Mouse (Mus musculus): ENCODE results near the gene Gdpgp1. TPM values are rescaled to one million over a fixed set of nuclear protein-coding genes. Genes with fewer than 3 reads are reported as not detected.

Gdpgp1 gene
- polyA plus RNA-seq, 1 experiment from 2014 or later: 4.6 TPM

DNA sequence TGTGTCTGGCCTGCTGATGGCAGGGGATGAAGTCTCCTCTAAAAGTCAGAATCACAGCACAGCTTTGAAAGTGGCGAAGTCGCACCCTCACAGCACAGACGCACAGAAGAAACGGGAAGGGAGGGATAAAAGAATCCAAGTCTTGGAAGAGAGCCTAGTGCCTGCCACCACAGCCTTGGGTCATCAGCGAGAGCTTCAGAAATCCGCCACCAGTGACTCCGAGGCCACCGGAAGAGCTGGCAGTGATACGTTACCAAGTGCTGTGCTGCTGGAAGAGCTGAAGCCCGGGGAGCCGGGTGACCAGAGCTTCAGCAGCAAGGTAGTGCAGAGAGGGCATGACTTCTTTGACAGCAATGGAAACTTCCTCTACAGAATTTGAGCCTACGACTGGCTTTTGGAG lies 31.9 kb downstream of the Gdpgp1 start:
- H3K9ac ChIP-seq (ENCODE audit: low read length): no peak overlapping the region
- no peak for ATAC-seq (ENCODE audit: insufficient number of reproducible peaks, low FRiP score, low TSS enrichment, low read depth)
- WGBS: 94% methylated on average over 12 of the region's 12 CpGs

DNA sequence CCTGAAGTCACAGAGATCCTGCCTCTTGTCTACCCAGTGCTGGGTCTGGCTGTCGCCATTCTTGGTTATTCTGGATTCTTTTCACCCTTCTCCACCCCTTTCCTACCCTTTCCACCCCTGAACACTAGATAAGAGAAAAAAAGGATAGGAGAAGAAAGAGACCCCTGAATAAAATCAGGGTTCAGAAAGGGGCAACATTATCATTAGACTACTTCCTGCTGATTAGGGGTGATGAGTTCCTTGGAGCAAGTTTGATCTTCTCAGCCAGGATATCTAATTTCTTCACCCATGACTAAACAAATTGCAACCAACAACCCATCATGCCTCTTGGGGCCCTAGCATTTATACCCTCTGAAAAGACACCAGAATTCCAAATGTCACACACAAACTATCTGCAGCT lies 35.1 kb downstream of the Gdpgp1 start:
- DNase-seq (ENCODE audit: low spot score) (no peak), ATAC-seq (ENCODE audit: insufficient number of reproducible peaks, low FRiP score, low TSS enrichment, low read depth) (no peak)
- H3K36me3 ChIP-seq (ENCODE audit: control insufficient read depth, insufficient read depth, low read length): peaks cover 6% of the 10 kb centered on the region
- H3K9me3 ChIP-seq (ENCODE audit: control insufficient read depth, low read length): no peaks in the 10 kb centered on the region
- no peak overlapping the region for H3K9ac ChIP-seq (ENCODE audit: low read length)
- peaks cover 9% of the 10 kb centered on the region for H3K4me1 ChIP-seq (ENCODE audit: control insufficient read depth, insufficient read depth, low read length)
- H3K4me3 ChIP-seq (ENCODE audit: low read depth, low read length): no peak overlapping the region
- H3K27ac ChIP-seq (replicated peaks; ENCODE audit: low read depth, low read length): no peak overlapping the region
- H3K4me2 ChIP-seq (ENCODE audit: low read depth, severe bottlenecking): no peak overlapping the region
- WGBS: 72% methylated on average over 1 of the region's 1 CpGs
- no peaks in the 10 kb centered on the region for H3K27me3 ChIP-seq (ENCODE audit: control insufficient read depth, insufficient read depth, low read length)

More for the DNA sequence above, 31.9 kb downstream of the Gdpgp1 start:
- H3K4me3 ChIP-seq (ENCODE audit: low read depth, low read length): no peak overlapping the region
- H3K4me2 ChIP-seq (ENCODE audit: low read depth, severe bottlenecking): no peak overlapping the region
- H3K27ac ChIP-seq (replicated peaks; ENCODE audit: low read depth, low read length): no peak overlapping the region
- peaks cover 7% of the 10 kb centered on the region; the same call in 1 of the 2 replicates for H3K4me1 ChIP-seq (ENCODE audit: control insufficient read depth, insufficient read depth, low read length)
- no peak for DNase-seq (ENCODE audit: low spot score)
- H3K27me3 ChIP-seq (ENCODE audit: control insufficient read depth, insufficient read depth, low read length): no peaks in the 10 kb centered on the region
- H3K9me3 ChIP-seq (ENCODE audit: control insufficient read depth, low read length): no peaks in the 10 kb centered on the region
- H3K36me3 ChIP-seq (ENCODE audit: control insufficient read depth, insufficient read depth, low read length): peaks cover 6% of the 10 kb centered on the region

DNA sequence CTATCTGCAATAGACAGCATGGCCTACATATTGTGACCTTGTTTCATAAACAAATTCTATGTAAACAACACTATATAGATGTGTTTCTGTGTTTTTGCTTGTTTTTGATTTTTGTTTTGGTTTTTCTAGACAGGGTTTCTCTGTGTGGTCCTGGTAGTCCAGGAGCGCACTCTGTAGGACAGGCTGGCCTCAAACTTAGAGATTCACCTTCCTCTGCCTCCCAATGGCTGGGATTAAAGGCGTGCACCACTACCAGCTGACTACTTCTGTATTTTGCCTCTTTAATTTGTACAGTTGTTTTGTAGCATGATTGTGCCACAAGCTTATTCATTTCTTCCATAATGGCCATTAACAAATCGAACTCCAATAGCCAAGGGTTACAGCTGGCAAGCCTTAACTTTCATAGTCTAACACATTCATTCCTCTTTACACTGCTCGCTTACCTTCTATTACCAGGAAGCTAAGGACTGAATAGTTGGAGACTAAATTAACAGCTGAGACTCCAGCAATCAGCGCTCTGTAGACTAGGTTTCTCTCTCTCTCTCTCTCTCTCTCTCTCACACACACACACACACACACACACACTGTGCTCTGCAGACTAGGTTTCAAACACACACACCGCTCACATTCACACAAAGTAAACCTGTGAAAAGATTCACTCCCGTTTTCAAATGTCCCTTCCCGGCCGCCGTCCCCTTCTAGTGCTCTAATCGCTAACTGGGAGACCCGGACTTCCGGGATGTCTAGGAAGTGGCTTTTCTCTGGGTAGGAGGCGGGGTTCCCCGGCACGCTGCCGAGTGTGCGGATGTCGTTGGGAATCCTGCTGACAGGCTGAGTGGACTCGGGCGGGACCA lies 36.5 kb downstream of the Gdpgp1 start, which contains the start of gene Vps33b:
Vps33b (plus strand) TSS at position 753 of the 854 bp plus-strand sequence.
- peaks cover 9% of the 10 kb centered on the region for H3K4me1 ChIP-seq (ENCODE audit: control insufficient read depth, insufficient read depth, low read length)
- peak within 1 kb of the TSS; percentile 75 for H3K4me3 ChIP-seq (ENCODE audit: low read depth, low read length)
- H3K9ac ChIP-seq (ENCODE audit: low read length): peak within 1 kb of the TSS; percentile 81
- H3K27me3 ChIP-seq (ENCODE audit: control insufficient read depth, insufficient read depth, low read length): no peaks in the 10 kb centered on the region
- peak; percentile 62; the same call in 1 of the 2 replicates for ATAC-seq (ENCODE audit: insufficient number of reproducible peaks, low FRiP score, low TSS enrichment, low read depth)
- 6% methylated on average over 21 of the region's 21 CpGs for WGBS
- peaks cover 10% of the 10 kb centered on the region for H3K36me3 ChIP-seq (ENCODE audit: control insufficient read depth, insufficient read depth, low read length)
- peak; percentile 95 for DNase-seq (ENCODE audit: low spot score)
- H3K9me3 ChIP-seq (ENCODE audit: control insufficient read depth, low read length): no peaks in the 10 kb centered on the region; the same call in 1 of the 2 replicates
- H3K4me2 ChIP-seq (ENCODE audit: low read depth, severe bottlenecking): peak within 1 kb of the TSS; percentile 94
- H3K27ac ChIP-seq (replicated peaks; ENCODE audit: low read depth, low read length): no peak within 1 kb of the TSS

DNA sequence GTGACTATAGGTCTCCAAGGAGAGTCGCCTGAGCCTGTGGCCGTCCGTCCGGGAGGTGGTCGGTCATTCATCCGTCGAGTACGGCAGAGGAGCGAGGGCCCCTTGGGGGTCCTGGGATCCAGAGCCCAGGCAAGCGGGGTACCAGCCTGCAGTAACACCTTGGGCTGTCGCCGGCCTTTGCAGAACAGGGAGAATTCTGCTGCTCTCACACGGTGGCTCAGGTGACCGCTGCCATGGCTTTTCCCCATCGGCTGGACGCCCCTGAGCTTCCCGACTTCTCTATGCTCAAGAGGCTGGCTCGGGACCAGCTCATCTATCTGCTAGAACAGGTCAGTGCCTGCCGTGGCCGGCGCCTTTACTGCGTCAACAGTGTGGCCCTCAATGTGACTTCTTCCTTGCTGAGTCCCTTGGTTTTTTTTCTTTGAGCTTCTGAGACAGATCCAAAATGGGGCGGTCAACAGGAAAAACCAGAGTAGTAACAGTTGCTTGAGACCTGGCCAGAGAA lies 37.1 kb downstream of the Gdpgp1 start:
- peaks cover 10% of the 10 kb centered on the region for H3K36me3 ChIP-seq (ENCODE audit: control insufficient read depth, insufficient read depth, low read length)
- H3K4me2 ChIP-seq (ENCODE audit: low read depth, severe bottlenecking): peak overlapping the region; percentile 94
- peaks cover 9% of the 10 kb centered on the region for H3K4me1 ChIP-seq (ENCODE audit: control insufficient read depth, insufficient read depth, low read length)
- ATAC-seq (ENCODE audit: insufficient number of reproducible peaks, low FRiP score, low TSS enrichment, low read depth): no peak
- H3K27me3 ChIP-seq (ENCODE audit: control insufficient read depth, insufficient read depth, low read length): no peaks in the 10 kb centered on the region
- peak overlapping the region; percentile 75 for H3K4me3 ChIP-seq (ENCODE audit: low read depth, low read length)
- no peak for DNase-seq (ENCODE audit: low spot score)
- peaks cover 5% of the 10 kb centered on the region; the same call in 1 of the 2 replicates for H3K9me3 ChIP-seq (ENCODE audit: control insufficient read depth, low read length)
- H3K27ac ChIP-seq (replicated peaks; ENCODE audit: low read depth, low read length): no peak overlapping the region
- peak overlapping the region; percentile 81 for H3K9ac ChIP-seq (ENCODE audit: low read length)
- WGBS: 1% methylated on average over 23 of the region's 23 CpGs

DNA sequence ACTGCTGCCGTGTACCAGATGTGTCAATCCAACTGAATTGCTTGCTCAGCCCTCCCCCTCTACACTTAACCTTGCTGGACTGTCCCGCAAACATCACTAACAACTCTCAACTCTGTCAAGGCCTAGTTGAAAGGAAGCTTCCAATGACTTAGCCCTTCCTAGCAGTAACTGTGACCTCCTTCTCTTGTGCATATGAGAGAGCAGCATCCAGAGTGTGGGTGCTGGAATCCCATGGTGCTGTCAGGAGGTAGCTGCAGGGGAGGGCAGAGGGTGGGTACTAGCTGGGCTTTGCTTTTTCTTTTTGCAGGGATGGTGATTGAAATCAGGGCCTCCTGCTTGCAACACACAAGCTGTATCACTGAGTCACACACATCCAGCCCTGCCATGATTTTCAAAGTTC lies 40.8 kb downstream of the Gdpgp1 start:
- ATAC-seq (ENCODE audit: insufficient number of reproducible peaks, low FRiP score, low TSS enrichment, low read depth) (no peak), DNase-seq (ENCODE audit: low spot score) (no peak)
- Histone ChIP-seq H3K4me3 (ENCODE audit: low read depth, low read length) (no peak overlapping the region), H3K27me3 (ENCODE audit: control insufficient read depth, insufficient read depth, low read length) (no peaks in the 10 kb centered on the region), H3K9me3 (ENCODE audit: control insufficient read depth, low read length) (peaks cover 9% of the 10 kb centered on the region; the same call in 1 of the 2 replicates), H3K4me1 (ENCODE audit: control insufficient read depth, insufficient read depth, low read length) (peaks cover 9% of the 10 kb centered on the region), H3K4me2 (ENCODE audit: low read depth, severe bottlenecking) (no peak overlapping the region), H3K27ac (replicated peaks; ENCODE audit: low read depth, low read length) (no peak overlapping the region), H3K9ac (ENCODE audit: low read length) (no peak overlapping the region), H3K36me3 (ENCODE audit: control insufficient read depth, insufficient read depth, low read length) (peaks cover 20% of the 10 kb centered on the region)
- 86% methylated on average over 2 of the region's 2 CpGs for WGBS

GRCm38 (mm10) chr7:80276374-80276773 lies 43.7 kb downstream of the Gdpgp1 start:
- no peak for DNase-seq (ENCODE audit: low spot score)
- no peak overlapping the region for H3K4me3 ChIP-seq (ENCODE audit: low read depth, low read length)
- no peak overlapping the region for H3K4me2 ChIP-seq (ENCODE audit: low read depth, severe bottlenecking)
- H3K27ac ChIP-seq (replicated peaks; ENCODE audit: low read depth, low read length): no peak overlapping the region
- peaks cover 9% of the 10 kb centered on the region; the same call in 1 of the 2 replicates for H3K9me3 ChIP-seq (ENCODE audit: control insufficient read depth, low read length)
- H3K9ac ChIP-seq (ENCODE audit: low read length): no peak overlapping the region
- H3K4me1 ChIP-seq (ENCODE audit: control insufficient read depth, insufficient read depth, low read length): no peaks in the 10 kb centered on the region
- H3K27me3 ChIP-seq (ENCODE audit: control insufficient read depth, insufficient read depth, low read length): no peaks in the 10 kb centered on the region
- 96% methylated on average over 4 of the region's 4 CpGs for WGBS
- H3K36me3 ChIP-seq (ENCODE audit: control insufficient read depth, insufficient read depth, low read length): peaks cover 20% of the 10 kb centered on the region
- ATAC-seq (ENCODE audit: insufficient number of reproducible peaks, low FRiP score, low TSS enrichment, low read depth): no peak

GRCm38 (mm10) chr7:80280032-80280431 lies 47.4 kb downstream of the Gdpgp1 start:
- Histone ChIP-seq H3K9me3 (ENCODE audit: control insufficient read depth, low read length) (peaks cover 3% of the 10 kb centered on the region; the same call in 1 of the 2 replicates), H3K36me3 (ENCODE audit: control insufficient read depth, insufficient read depth, low read length) (peaks cover 10% of the 10 kb centered on the region), H3K4me2 (ENCODE audit: low read depth, severe bottlenecking) (no peak overlapping the region), H3K27ac (replicated peaks; ENCODE audit: low read depth, low read length) (no peak overlapping the region), H3K9ac (ENCODE audit: low read length) (no peak overlapping the region), H3K27me3 (ENCODE audit: control insufficient read depth, insufficient read depth, low read length) (no peaks in the 10 kb centered on the region), H3K4me3 (ENCODE audit: low read depth, low read length) (no peak overlapping the region), H3K4me1 (ENCODE audit: control insufficient read depth, insufficient read depth, low read length) (no peaks in the 10 kb centered on the region)
- ATAC-seq (ENCODE audit: insufficient number of reproducible peaks, low FRiP score, low TSS enrichment, low read depth) (no peak), DNase-seq (ENCODE audit: low spot score) (no peak)
- WGBS: 82% methylated on average over 10 of the region's 10 CpGs

DNA sequence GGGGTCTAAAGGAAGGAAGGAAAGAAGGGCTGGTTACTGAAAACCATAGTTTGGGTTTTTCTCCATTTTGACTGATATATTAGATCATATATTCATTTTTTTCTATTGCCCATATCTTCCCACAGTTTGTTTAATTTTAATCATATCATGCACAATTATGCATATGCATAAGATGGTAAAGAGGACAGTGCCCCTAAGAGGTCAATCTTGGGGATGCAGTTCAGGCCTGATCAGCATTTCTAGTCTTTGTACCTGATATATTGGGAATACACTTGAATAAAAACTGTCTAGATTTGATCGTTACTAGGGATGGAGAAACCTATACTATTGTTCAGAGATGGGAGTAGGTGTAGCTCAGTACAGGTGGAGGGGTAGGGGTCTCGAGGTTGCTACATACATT lies 48.3 kb downstream of the Gdpgp1 start:
- Histone ChIP-seq H3K27me3 (ENCODE audit: control insufficient read depth, insufficient read depth, low read length) (no peaks in the 10 kb centered on the region), H3K9ac (ENCODE audit: low read length) (no peak overlapping the region), H3K4me1 (ENCODE audit: control insufficient read depth, insufficient read depth, low read length) (no peaks in the 10 kb centered on the region), H3K9me3 (ENCODE audit: control insufficient read depth, low read length) (no peaks in the 10 kb centered on the region), H3K4me2 (ENCODE audit: low read depth, severe bottlenecking) (no peak overlapping the region), H3K36me3 (ENCODE audit: control insufficient read depth, insufficient read depth, low read length) (peaks cover 8% of the 10 kb centered on the region; the same call in 1 of the 2 replicates), H3K4me3 (ENCODE audit: low read depth, low read length) (no peak overlapping the region), H3K27ac (replicated peaks; ENCODE audit: low read depth, low read length) (no peak overlapping the region)
- ATAC-seq (ENCODE audit: insufficient number of reproducible peaks, low FRiP score, low TSS enrichment, low read depth) (no peak), DNase-seq (ENCODE audit: low spot score) (no peak)
- 87% methylated on average over 2 of the region's 2 CpGs for WGBS
